Mouse (Mus musculus): ENCODE measurements at regions not wholly inside any gene's neighbourhood (a gene's known extent, or its start where the extent isn't known, plus 50 kb on each side); places are given as distances from the start of the nearest gene placed in this dataset.

DNA sequence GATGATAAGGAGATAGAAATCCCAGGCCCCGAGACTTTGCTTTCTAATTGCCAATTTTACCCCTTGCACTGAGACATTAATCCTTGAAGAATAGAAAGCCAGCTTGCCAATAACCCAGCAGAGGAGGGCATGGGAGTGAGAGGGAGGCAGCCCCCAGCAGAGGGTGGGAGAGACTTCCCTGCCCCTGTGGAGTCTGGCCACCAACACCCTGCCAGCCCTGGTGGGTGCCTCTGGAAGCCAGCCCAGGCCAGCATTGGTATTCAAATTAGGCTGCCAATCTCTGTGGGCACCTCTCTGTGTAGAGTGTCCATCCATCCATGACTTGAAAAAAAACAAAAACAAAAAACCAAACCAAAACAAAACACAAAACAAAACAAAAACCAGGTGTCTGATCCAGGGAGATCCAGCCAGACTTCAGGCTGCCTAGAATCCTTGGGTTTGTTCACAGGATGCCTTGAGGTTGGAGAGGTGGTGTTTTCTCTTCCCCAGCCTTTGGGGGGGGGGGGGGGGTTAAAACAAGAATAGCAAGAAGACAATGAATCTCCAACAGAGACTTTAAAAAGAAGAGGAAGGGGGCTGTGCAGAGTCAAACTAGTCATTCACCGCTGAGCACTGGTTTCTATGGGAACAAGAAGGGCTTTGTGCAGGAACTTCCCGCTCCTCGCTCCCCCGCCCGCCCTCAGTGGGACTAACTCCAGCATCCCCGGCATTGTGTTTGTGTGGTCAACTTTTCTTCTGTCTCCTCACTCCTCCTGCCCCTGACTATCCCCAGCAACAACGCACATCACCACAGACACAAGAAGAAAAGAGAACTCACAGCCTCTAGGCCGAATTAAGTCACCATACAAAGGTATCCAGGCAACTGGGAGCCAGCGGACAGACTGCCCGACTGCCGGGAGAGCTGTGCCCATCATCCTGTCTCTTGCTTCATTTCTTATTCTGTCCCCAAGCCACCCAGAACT, 236.3 kb upstream of the Pabpc6 start:
- TF ChIP-seq POLR2A (IDR thresholded peaks at IDR 0.05; ENCODE audit: low read depth, low read length) (no peak), CTCF (IDR thresholded peaks at IDR 0.05; ENCODE audit: borderline replicate concordance, insufficient read depth, low read length) (no peak)

All from embryonic fibroblast, embryonic 13.5 days (primary cell).